Mouse (Mus musculus) forebrain, embryonic 14.5 days (tissue): ENCODE results near the gene Atg4d. TPM values are rescaled to one million over a fixed set of nuclear protein-coding genes. Genes with fewer than 3 reads are reported as not detected.
"Not testable (repeated sequence)": the region's sequence is repeated elsewhere in the genome, so short reads cannot be mapped to it uniquely, and the experiment has no call there.

Source experiments
- ATAC-seq: fragments of 200-750 bp; cut with Nextera tagmentation; 2 replicates; pipeline ENCODE4 v1.8.0; 2017; ENCODE audit warnings: mild to moderate bottlenecking, moderate library complexity
- DNase-seq: peaks from one replicate; pipeline ENCODE4 v3.0.0-alpha.2; 2015; ENCODE audit warnings: low spot score
- H3K27ac ChIP-seq: fragments of 300-500 bp; sonication (generic); 2 replicates; pipeline ENCODE4 v1.5.1; 2014; ENCODE audit warnings: low read depth, mild to moderate bottlenecking, control low read depth, low read length, moderate library complexity
- H3K27me3 ChIP-seq: fragments of 300-500 bp; sonication (generic); replicated peaks from 2 replicates; pipeline ENCODE4 v1.6.1; 2014; ENCODE audit warnings: low read length, control low read depth, mixed read lengths; ENCODE audit not compliant: control insufficient read depth, insufficient read depth
- H3K36me3 ChIP-seq: fragments of 300-500 bp; sonication (generic); 2 replicates; pipeline ENCODE4 v1.6.1; 2014; ENCODE audit warnings: low read length, control low read depth; ENCODE audit not compliant: control insufficient read depth, insufficient read depth
- H3K4me1 ChIP-seq: fragments of 300-500 bp; sonication (generic); 2 replicates; pipeline ENCODE4 v1.6.1; 2014; ENCODE audit warnings: antibody characterized with exemption, low read length, control low read depth; ENCODE audit not compliant: control insufficient read depth, insufficient read depth
- H3K4me2 ChIP-seq: fragments of 300-500 bp; sonication (generic); 2 replicates; pipeline ENCODE4 v1.6.1; 2014; ENCODE audit warnings: mild to moderate bottlenecking, control low read depth, low read length
- H3K4me3 ChIP-seq: fragments of 300-500 bp; sonication (generic); 2 replicates; pipeline ENCODE4 v1.5.1; 2014; ENCODE audit warnings: low read depth, low read length, control low read depth
- H3K9ac ChIP-seq: fragments of 300-500 bp; sonication (generic); 2 replicates; pipeline ENCODE4 v1.6.1; 2014; ENCODE audit warnings: mild to moderate bottlenecking, low read length, control low read depth, moderate library complexity
- H3K9me3 ChIP-seq: fragments of 300-500 bp; sonication (generic); replicated peaks from 2 replicates; pipeline ENCODE4 v1.6.1; 2016; ENCODE audit warnings: low read length, control low read depth, mixed read lengths; ENCODE audit not compliant: control insufficient read depth
- WGBS: fragments of 180-500 bp; shearing (Covaris S2); extraction: QIAGEN DNeasy Blood & Tissue Kit; methylation state at CpG from one replicate; pipeline ENCODE4 v1.1.7; 2014; 5-methylcytosine and 5-hydroxymethylcytosine counted together
- polyA plus RNA-seq: library from polyadenylated mRNA; unstranded; fragments of >200 nt; fragmentation: Nextera tagmentation; extraction: Ambion mirVana; gene quantifications from 2 replicates; pipeline ENCODE4 v1.2.1, GENCODE M21; 2014

The Atg4d gene
- 45.7 and 53.1 TPM in 2 replicates for polyA plus RNA-seq

- Histone ChIP-seq H3K9ac (peak within 1 kb of the TSS; percentile 87), H3K4me3 (peak within 1 kb of the TSS; percentile 88), H3K4me2 (peak within 1 kb of the TSS; percentile 89), H3K9me3 (no peaks in the 10 kb centered on the region), H3K4me1 (peaks cover 8% of the 10 kb centered on the region), H3K27ac (peak within 1 kb of the TSS; percentile 61), H3K36me3 (peaks cover 31% of the 10 kb centered on the region), H3K27me3 (0 out of 2 replicates have a peak, but pooled peaks cover 3% of the 10 kb centered on the region)
- ATAC-seq (peak; percentile 99), DNase-seq (peak; percentile 99)
- WGBS: 0% methylated on average over 45 of the region's 49 CpGs
Observed at GRCm38 (mm10) chr9:21265000-21265561, at the start of gene Atg4d. TSS of gene Atg4d (plus strand) at chr9:21265293.

DNA sequence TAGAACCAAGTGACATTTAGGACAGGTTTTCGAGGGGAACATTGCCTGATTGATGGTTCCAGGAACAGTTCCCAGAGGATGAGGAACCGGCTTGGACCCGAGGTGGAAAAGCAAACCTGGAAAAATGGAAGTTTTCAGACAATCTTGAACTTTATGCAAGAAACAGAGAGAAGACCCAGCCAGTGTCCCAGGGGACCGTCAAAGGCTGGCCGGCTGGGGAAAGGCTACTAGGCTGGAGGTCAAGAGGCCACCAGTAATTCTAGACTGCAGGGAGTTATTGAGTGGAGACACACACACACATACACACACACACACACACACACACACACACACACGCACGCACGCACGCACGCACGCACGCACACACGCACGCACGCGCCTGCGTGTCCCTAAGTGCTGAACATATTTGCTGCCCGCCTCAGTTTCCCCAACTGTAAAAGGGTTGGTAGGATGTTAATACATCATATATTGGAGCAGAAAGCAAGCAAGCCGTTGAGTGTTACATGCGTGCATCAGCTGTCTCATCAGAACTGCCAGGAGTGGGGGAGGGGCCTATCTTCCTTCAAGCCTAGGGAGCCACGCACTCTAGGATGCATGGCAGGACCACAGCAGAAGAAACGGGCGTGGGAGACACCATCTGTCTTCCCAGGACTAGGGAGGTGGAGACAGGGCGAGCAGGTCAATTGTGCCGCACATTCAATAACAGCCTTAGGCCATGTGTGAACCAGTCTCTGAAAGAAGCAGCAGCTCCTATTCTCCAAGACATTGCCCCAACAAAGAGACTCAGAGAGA lies 48.8 kb upstream of the Atg4d start:
- Histone ChIP-seq H3K4me3 (no peak overlapping the region), H3K27me3 (no peaks in the 10 kb centered on the region), H3K36me3 (peaks cover 6% of the 10 kb centered on the region; the same call in 1 of the 2 replicates), H3K4me1 (no peaks in the 10 kb centered on the region), H3K9me3 (no peaks in the 10 kb centered on the region), H3K4me2 (no peak overlapping the region), H3K9ac (no peak overlapping the region), H3K27ac (peak overlapping the region; percentile 58; the same call in 1 of the 2 replicates)
- ATAC-seq (peak; percentile 75), DNase-seq (peak; percentile 80)
- 72% methylated on average over 25 of the region's 25 CpGs for WGBS

- H3K4me2 ChIP-seq: no peak overlapping the region
- no peaks in the 10 kb centered on the region for H3K4me1 ChIP-seq
- no peaks in the 10 kb centered on the region for H3K36me3 ChIP-seq
- no peak for DNase-seq
- no peaks in the 10 kb centered on the region for H3K9me3 ChIP-seq
- 54% methylated on average over 3 of the region's 3 CpGs for WGBS
- H3K9ac ChIP-seq: no peak overlapping the region
- H3K4me3 ChIP-seq: no peak overlapping the region
- no peak overlapping the region for H3K27ac ChIP-seq
- no peak for ATAC-seq
- no peaks in the 10 kb centered on the region for H3K27me3 ChIP-seq
Observed at GRCm38 (mm10) chr9:21219820-21220219, 45.3 kb upstream of the Atg4d start.

DNA sequence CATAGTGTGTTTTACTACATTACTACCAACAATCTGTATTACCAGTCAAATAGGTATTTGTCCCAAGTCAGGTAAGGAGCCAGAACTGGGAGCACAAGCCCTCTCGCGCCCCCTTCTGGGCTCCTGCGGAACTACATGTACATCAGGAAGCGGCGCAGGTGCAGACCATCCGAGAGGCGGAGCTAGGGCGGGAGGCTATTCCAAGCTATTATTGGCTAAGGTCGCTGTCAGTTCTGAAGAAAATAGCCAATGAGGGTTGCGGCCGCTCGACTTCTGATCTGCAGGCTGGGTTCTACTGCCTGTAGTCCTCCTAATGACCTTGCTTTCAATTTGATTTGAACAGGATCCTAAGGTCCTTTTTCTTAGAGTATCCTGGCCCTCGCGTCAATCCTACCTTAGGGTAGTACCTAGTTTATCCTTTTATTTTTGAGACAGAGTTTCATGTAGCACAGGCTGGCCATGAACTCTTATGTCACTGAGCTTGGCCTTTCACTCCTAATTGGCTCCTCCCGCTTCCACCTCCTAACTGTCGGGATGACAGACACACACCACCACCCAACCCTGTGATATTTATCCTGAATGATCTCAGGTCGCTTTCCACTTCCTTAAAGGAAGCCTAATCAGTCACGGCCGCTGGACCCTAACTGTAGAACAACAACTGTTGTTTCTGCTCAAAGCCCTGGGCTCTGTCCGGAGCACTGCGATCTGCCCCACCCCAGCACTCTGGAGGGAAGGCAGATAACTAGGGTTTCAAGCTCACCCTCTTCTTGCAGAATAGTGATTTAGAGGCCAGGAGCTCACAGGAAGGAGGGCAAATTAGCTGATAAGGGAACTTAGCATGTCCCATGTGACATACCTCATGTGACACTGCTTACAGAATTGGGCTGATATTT lies 44.4 kb upstream of the Atg4d start:
- Histone ChIP-seq H3K27ac (no peak overlapping the region), H3K36me3 (no peaks in the 10 kb centered on the region), H3K9ac (no peak overlapping the region), H3K9me3 (no peaks in the 10 kb centered on the region), H3K27me3 (no peaks in the 10 kb centered on the region), H3K4me1 (peaks cover 5% of the 10 kb centered on the region; the same call in 1 of the 2 replicates), H3K4me3 (peak overlapping the region; percentile 8), H3K4me2 (peak overlapping the region; percentile 43)
- ATAC-seq: peak; percentile 90
- peak; percentile 94 for DNase-seq
- WGBS: 15% methylated on average over 21 of the region's 21 CpGs

DNA sequence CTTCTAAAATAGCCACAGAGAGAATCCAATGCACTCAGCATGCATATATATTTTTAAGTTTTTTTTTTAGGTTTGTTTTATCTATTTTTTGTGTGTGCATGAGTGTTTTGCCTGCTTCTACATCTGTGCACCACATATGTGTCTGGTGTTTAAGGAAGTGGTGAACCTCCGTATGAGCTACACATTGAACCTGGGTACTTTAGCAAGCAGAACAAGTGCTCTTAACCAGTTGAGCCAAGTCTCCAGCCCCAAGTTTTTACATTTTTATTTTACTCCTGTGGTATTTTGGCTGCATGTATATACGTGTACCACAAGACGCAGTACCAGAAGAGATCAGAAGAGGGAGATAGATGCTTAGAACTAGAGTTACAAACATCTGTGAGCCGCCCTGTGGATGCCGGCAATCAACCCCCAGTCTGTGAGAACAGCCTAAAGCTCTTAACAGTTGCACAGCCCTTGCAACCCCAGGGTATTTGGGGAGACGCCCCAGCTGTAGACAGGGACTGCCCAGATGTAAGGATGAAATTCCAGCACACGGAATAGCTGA lies 43.6 kb upstream of the Atg4d start:
- no peak overlapping the region for H3K4me2 ChIP-seq
- no peaks in the 10 kb centered on the region for H3K36me3 ChIP-seq
- H3K27ac ChIP-seq: no peak overlapping the region
- peak; percentile 87 for DNase-seq
- no peaks in the 10 kb centered on the region for H3K27me3 ChIP-seq
- 14% methylated on average over 7 of the region's 7 CpGs for WGBS
- peaks cover 5% of the 10 kb centered on the region; the same call in 1 of the 2 replicates for H3K4me1 ChIP-seq
- H3K9me3 ChIP-seq: no peaks in the 10 kb centered on the region
- H3K4me3 ChIP-seq: no peak overlapping the region
- H3K9ac ChIP-seq: no peak overlapping the region
- peak; percentile 62 for ATAC-seq

DNA sequence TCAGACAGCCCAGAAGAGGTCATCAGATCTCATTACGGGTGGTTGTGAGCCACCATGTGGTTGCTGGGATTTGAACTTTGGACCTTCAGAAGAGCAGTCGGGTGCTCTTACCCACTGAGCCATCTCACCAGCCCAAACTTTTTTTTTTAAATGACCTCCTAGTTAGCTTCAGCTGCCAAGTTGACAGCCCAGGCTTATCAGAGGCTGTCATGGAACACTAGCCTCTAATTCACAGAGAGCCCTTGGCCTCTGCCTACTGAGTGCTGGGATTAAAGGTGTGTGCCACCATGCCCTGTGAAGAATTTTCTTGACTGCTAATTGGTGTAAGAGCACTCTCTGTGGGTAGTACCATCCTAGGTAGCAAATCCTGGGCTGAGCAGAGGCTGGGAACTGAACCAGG lies 41.6 kb upstream of the Atg4d start:
- not testable (repeated sequence) for H3K4me2 ChIP-seq, H3K27ac ChIP-seq, H3K4me3 ChIP-seq, H3K9me3 ChIP-seq, H3K9ac ChIP-seq, H3K36me3 ChIP-seq, H3K27me3 ChIP-seq, ATAC-seq, DNase-seq, H3K4me1 ChIP-seq
- 91% methylated on average over 1 of the region's 2 CpGs for WGBS

GRCm38 (mm10) chr9:21223906-21224305 lies 41.2 kb upstream of the Atg4d start:
- 90% methylated on average over 6 of the region's 6 CpGs for WGBS

More at GRCm38 (mm10) chr9:21223906-21224305, 41.2 kb upstream of the Atg4d start:
- Histone ChIP-seq H3K36me3 (0 out of 2 replicates have a peak, but pooled peaks cover under 1% of the 10 kb centered on the region), H3K4me2 (no peak overlapping the region), H3K4me3 (no peak overlapping the region), H3K4me1 (peaks cover 5% of the 10 kb centered on the region; the same call in 1 of the 2 replicates), H3K9me3 (no peaks in the 10 kb centered on the region), H3K27ac (no peak overlapping the region), H3K9ac (no peak overlapping the region), H3K27me3 (no peaks in the 10 kb centered on the region)
- ATAC-seq (no peak), DNase-seq (no peak)
